Mouse (Mus musculus) liver, adult 2 months (tissue): ENCODE measurements at regions not wholly inside any gene's neighbourhood (a gene's known extent, or its start where the extent isn't known, plus 50 kb on each side); places are given as distances from the start of the nearest gene placed in this dataset.

Experiments
- CTCF ChIP-seq: fragments of 200-500 bp; IDR thresholded peaks from 2 replicates; pipeline ENCODE4 v1.5.1; 2011; ENCODE audit warnings: low read depth, low read length, control low read depth
- POLR2A ChIP-seq: fragments of 200-500 bp; IDR thresholded peaks from 2 replicates; pipeline ENCODE4 v1.6.1; 2011; ENCODE audit warnings: low read length, control low read depth; ENCODE audit not compliant: insufficient read depth; ENCODE audit errors: extremely low read depth

DNA sequence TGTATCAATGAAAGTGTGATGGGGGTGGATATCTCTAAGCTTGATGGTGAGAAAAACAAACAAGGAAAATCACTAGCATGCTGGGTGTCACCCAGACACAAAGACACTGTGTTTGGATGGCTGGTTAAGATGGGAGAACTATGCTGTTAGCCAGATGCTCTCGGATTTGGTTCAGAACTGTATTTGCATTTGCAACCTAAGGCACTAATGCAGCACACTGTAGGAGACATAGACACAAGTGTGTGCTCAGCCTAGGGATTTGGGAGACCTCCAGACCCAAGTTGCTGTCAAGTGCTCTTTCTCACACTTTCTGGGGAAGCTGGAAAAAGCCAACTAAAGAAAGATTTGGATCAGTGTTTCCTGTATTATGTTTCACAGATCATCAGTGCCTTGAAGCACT, 173.1 kb upstream of the Prkcq start:
- TF ChIP-seq POLR2A, result no peak
- TF ChIP-seq CTCF, result no peak
